Mouse (Mus musculus) CH12F3 (cell line): ENCODE data around the gene Ifitm6.
"Not testable (repeated sequence)": the region's sequence is repeated elsewhere in the genome, so short reads cannot be mapped to it uniquely, and the experiment has no call there.

Source experiments
- in situ Hi-C: fragments of 300-500 bp; cut with MboI; formaldehyde crosslinking; loops from 2 replicates; pipeline ENCODE4 v1.14.3; 2020; ENCODE audit warnings: low sequenced_read_pairs

Gene Ifitm6

GRCm38 (mm10) chr7:140974940-140975339, 42.8 kb downstream of the Ifitm6 start:
- in situ Hi-C loops, result no loop called here

- in situ Hi-C loops, result no loop called here
Measured at GRCm38 (mm10) chr7:140973396-140974165, 44.1 kb downstream of the Ifitm6 start.

DNA sequence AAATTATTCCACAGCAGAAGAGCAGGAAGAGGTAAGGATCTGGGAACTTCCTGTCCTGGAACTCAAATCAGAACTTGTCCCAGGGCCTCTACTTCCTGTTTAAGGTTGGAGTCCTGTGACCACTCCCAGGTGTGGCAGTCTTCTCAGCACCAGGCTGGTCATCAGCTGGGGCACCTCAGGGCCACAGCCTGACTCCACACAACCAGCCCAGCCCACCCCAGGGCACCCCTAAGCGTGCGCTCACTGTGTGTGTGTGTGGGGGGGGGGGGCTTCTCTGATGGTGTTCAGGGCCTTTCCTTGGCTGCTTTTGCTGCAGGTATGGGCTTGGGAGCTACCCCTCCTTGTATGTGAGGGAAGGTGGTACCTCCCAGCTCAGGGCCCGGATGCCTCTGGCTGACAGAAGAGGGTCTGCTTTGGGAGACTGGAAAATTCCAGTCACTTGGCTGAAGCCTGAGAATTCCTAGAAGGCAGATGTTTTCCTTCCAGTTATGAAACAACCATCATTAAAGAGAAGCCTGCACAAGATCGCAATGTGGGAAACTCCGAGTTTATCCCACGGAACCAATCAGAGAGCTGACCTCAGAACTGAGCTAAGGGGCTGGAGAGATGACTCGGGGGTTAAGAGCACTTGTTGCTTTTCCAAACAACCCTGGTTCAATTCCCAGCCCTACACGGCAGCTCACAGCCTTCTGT, 46.1 kb downstream of the Ifitm6 start:
- in situ Hi-C loops, result no loop called here

DNA sequence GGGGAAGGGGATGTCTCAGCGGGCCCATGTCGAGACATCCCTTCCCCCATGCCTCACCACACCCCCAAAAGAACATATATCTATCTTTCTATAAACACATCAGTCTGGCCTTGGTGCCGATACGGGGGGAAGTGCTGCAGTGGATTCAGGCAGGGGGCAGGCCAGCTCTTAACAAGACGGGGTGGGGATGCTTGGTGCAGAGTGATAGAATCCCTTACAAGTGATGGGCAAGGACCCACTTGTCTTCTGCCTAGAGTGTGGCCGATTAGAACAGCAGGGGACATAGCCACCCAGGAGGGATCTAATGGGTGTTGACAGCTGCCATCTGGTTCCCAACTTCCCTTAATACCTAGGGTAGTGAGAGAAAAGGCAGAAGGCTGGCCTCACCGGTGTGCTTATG, 46.8 kb downstream of the Ifitm6 start:
- in situ Hi-C loops, result no loop called here

GRCm38 (mm10) chr7:140968710-140969109, 49.0 kb downstream of the Ifitm6 start:
- in situ Hi-C loops, result not testable (repeated sequence)

DNA sequence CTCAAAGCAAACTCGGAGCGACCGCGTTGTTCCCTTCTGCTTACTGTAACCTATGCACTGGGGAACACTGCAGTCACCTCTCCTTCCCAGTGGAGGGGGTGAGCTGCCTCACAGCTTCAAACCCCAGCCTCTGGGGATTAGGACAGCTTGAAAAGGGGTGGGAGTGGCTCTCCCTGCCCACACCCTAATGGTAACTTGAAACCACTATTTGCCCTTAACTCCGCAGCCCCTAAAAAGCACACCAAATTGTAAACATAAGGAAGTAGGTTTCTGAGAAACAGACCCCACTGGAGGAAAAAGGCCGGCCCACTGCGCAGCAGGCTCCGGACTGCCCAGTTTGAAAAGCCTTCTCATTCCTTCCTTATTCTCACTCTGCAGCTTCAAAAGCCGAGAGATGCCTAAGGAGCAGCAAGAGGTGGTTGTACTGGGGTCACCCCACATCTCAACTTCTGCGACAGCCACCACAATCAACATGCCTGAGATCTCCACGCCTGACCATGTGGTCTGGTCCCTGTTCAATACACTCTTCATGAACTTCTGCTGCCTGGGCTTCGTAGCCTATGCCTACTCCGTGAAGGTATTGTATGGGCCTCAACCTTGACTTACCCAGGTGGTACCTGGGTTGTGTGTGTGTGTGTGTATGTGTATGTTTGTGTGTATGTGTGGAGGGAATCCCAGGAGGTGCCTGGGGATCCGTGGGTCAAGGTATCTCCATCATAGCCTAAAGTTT, 49.7 kb downstream of the Ifitm6 start:
- in situ Hi-C loops, result no loop called here

- in situ Hi-C loops, result no loop called here
Measured at GRCm38 (mm10) chr7:140966921-140967320, 50.8 kb downstream of the Ifitm6 start, which contains the start of gene Ifitm1. Gene Ifitm1 (plus strand): TSS chr7:140967221.
